Mouse (Mus musculus) forebrain, embryonic 11.5 days (tissue): ENCODE data around the gene Dip2b. TPM values are rescaled to one million over a fixed set of nuclear protein-coding genes. Genes with fewer than 3 reads are reported as not detected.

Experiments used
- ATAC-seq: fragments of 200-750 bp; cut with Nextera tagmentation; replicated peaks from 2 replicates; pipeline ENCODE4 v1.8.0; 2017; ENCODE audit warnings: moderate TSS enrichment; ENCODE audit not compliant: low FRiP score
- DNase-seq: peaks from one replicate; pipeline ENCODE4 v3.0.0-alpha.2; 2017; ENCODE audit warnings: low spot score
- H3K27ac ChIP-seq: fragments of 300-500 bp; sonication (generic); 2 replicates; pipeline ENCODE4 v1.5.1; 2014; ENCODE audit warnings: low read depth, low read length
- H3K27me3 ChIP-seq: fragments of 300-500 bp; sonication (generic); 2 replicates; pipeline ENCODE4 v1.6.1; 2014; ENCODE audit warnings: mild to moderate bottlenecking, low read length, mixed read lengths; ENCODE audit not compliant: control insufficient read depth, insufficient read depth
- H3K36me3 ChIP-seq: fragments of 300-500 bp; sonication (generic); 2 replicates; pipeline ENCODE4 v1.6.1; 2014; ENCODE audit warnings: mild to moderate bottlenecking, low read length, moderate library complexity, mixed read lengths; ENCODE audit not compliant: control insufficient read depth, insufficient read depth
- H3K4me1 ChIP-seq: fragments of 300-500 bp; sonication (generic); replicated peaks from 2 replicates; pipeline ENCODE4 v1.6.1; 2014; ENCODE audit warnings: low read length, mixed read lengths; ENCODE audit not compliant: control insufficient read depth, insufficient read depth
- H3K4me2 ChIP-seq: fragments of 300-500 bp; sonication (generic); 2 replicates; pipeline ENCODE4 v1.6.1; 2014; ENCODE audit warnings: low read depth, mild to moderate bottlenecking, low read length, moderate library complexity, mixed read lengths; ENCODE audit not compliant: severe bottlenecking
- H3K4me3 ChIP-seq: fragments of 300-500 bp; sonication (generic); 2 replicates; pipeline ENCODE4 v1.5.1; 2014; ENCODE audit warnings: low read depth, low read length
- H3K9ac ChIP-seq: fragments of 300-500 bp; sonication (generic); 2 replicates; pipeline ENCODE4 v1.6.1; 2014; ENCODE audit warnings: low read length
- H3K9me3 ChIP-seq: fragments of 300-500 bp; sonication (generic); 2 replicates; pipeline ENCODE4 v1.6.1; 2016; ENCODE audit warnings: low read length, mixed read lengths; ENCODE audit not compliant: control insufficient read depth
- WGBS: fragments of 180-500 bp; shearing (Covaris S2); extraction: QIAGEN DNeasy Blood & Tissue Kit; methylation state at CpG from one replicate; pipeline ENCODE4 v1.1.7; 2014; 5-methylcytosine and 5-hydroxymethylcytosine counted together
- polyA plus RNA-seq: library from polyadenylated mRNA; unstranded; fragments of >200 nt; fragmentation: Nextera tagmentation; extraction: Ambion mirVana; gene quantifications from 2 replicates; pipeline ENCODE4 v1.2.1, GENCODE M21; 2014

Dip2b gene
- polyA plus RNA-seq, 1 experiment from 2014 or later, result 28.3 TPM

- Histone ChIP-seq H3K9ac (peak overlapping the region; percentile 51), H3K4me3 (peak overlapping the region; percentile 9; the same call in 1 of the 2 replicates), H3K27me3 (no peaks in the 10 kb centered on the region), H3K4me2 (peak overlapping the region; percentile 74), H3K9me3 (no peaks in the 10 kb centered on the region), H3K4me1 (peaks cover 17% of the 10 kb centered on the region), H3K36me3 (no peaks in the 10 kb centered on the region), H3K27ac (no peak overlapping the region)
- 46% methylated on average over 10 of the region's 10 CpGs for WGBS
- DNase-seq (no peak), ATAC-seq (no peak)
These were observed 3.0 kb downstream of the Dip2b start for GRCm38 (mm10) chr15:100041267-100042047.

GRCm38 (mm10) chr15:100042048-100042400, 3.6 kb downstream of the Dip2b start:
- ATAC-seq (no peak), DNase-seq (no peak)
- no peaks in the 10 kb centered on the region for H3K27me3 ChIP-seq
- no peaks in the 10 kb centered on the region for H3K36me3 ChIP-seq
- no peak overlapping the region for H3K4me3 ChIP-seq
- H3K9me3 ChIP-seq, result no peaks in the 10 kb centered on the region
- H3K27ac ChIP-seq, result no peak overlapping the region
- no peak overlapping the region for H3K4me2 ChIP-seq
- H3K4me1 ChIP-seq, result peaks cover 17% of the 10 kb centered on the region
- 86% methylated on average over 9 of the region's 9 CpGs for WGBS
- H3K9ac ChIP-seq, result no peak overlapping the region

GRCm38 (mm10) chr15:100045576-100045975, 7.1 kb downstream of the Dip2b start:
- WGBS, result 71% methylated on average over 6 of the region's 6 CpGs

GRCm38 (mm10) chr15:100049496-100050087, 11.1 kb downstream of the Dip2b start:
- H3K36me3 ChIP-seq, result no peaks in the 10 kb centered on the region
- H3K9ac ChIP-seq, result no peak overlapping the region
- ATAC-seq (no peak), DNase-seq (no peak)
- no peak overlapping the region for H3K4me3 ChIP-seq
- peaks cover 5% of the 10 kb centered on the region; the same call in 1 of the 2 replicates for H3K4me1 ChIP-seq
- WGBS, result 88% methylated on average over 7 of the region's 7 CpGs
- H3K9me3 ChIP-seq, result no peaks in the 10 kb centered on the region
- H3K27me3 ChIP-seq, result no peaks in the 10 kb centered on the region
- no peak overlapping the region for H3K4me2 ChIP-seq
- H3K27ac ChIP-seq, result no peak overlapping the region

More at GRCm38 (mm10) chr15:100045576-100045975, 7.1 kb downstream of the Dip2b start:
- H3K36me3 ChIP-seq, result no peaks in the 10 kb centered on the region
- no peaks in the 10 kb centered on the region for H3K27me3 ChIP-seq
- no peak overlapping the region for H3K4me3 ChIP-seq
- DNase-seq (no peak), ATAC-seq (no peak)
- no peaks in the 10 kb centered on the region for H3K9me3 ChIP-seq
- peaks cover 12% of the 10 kb centered on the region for H3K4me1 ChIP-seq
- H3K4me2 ChIP-seq, result no peak overlapping the region
- no peak overlapping the region for H3K27ac ChIP-seq
- no peak overlapping the region for H3K9ac ChIP-seq

GRCm38 (mm10) chr15:100050940-100051339, 12.5 kb downstream of the Dip2b start:
- Histone ChIP-seq H3K27me3 (no peaks in the 10 kb centered on the region), H3K4me3 (no peak overlapping the region), H3K9me3 (no peaks in the 10 kb centered on the region), H3K4me1 (no peaks in the 10 kb centered on the region; the same call in 1 of the 2 replicates), H3K27ac (no peak overlapping the region), H3K4me2 (no peak overlapping the region), H3K9ac (no peak overlapping the region), H3K36me3 (no peaks in the 10 kb centered on the region)
- ATAC-seq, result no peak
- 89% methylated on average over 7 of the region's 7 CpGs for WGBS
- no peak for DNase-seq

GRCm38 (mm10) chr15:100052726-100053125, 14.3 kb downstream of the Dip2b start:
- DNase-seq (no peak), ATAC-seq (no peak)
- Histone ChIP-seq H3K27me3 (no peaks in the 10 kb centered on the region), H3K36me3 (no peaks in the 10 kb centered on the region), H3K4me3 (no peak overlapping the region), H3K9me3 (no peaks in the 10 kb centered on the region), H3K4me2 (no peak overlapping the region), H3K4me1 (no peaks in the 10 kb centered on the region; the same call in 1 of the 2 replicates), H3K9ac (no peak overlapping the region), H3K27ac (no peak overlapping the region)
- WGBS, result 42% methylated on average over 3 of the region's 3 CpGs

- ATAC-seq (no peak), DNase-seq (no peak)
These were observed 18.0 kb downstream of the Dip2b start for GRCm38 (mm10) chr15:100056397-100056908.

GRCm38 (mm10) chr15:100057698-100058097, 19.2 kb downstream of the Dip2b start:
- DNase-seq, result no peak
- H3K4me1 ChIP-seq, result peaks cover 2% of the 10 kb centered on the region; the same call in 1 of the 2 replicates
- ATAC-seq, result no peak
- H3K27ac ChIP-seq, result no peak overlapping the region
- H3K4me2 ChIP-seq, result no peak overlapping the region
- H3K36me3 ChIP-seq, result no peaks in the 10 kb centered on the region
- WGBS, result 83% methylated on average over 3 of the region's 3 CpGs
- H3K27me3 ChIP-seq, result no peaks in the 10 kb centered on the region
- no peak overlapping the region for H3K9ac ChIP-seq
- no peaks in the 10 kb centered on the region for H3K9me3 ChIP-seq
- no peak overlapping the region for H3K4me3 ChIP-seq

More at GRCm38 (mm10) chr15:100056397-100056908, 18.0 kb downstream of the Dip2b start:
- H3K36me3 ChIP-seq, result no peaks in the 10 kb centered on the region
- H3K27me3 ChIP-seq, result no peaks in the 10 kb centered on the region
- H3K9ac ChIP-seq, result no peak overlapping the region
- no peak overlapping the region for H3K4me2 ChIP-seq
- peaks cover 2% of the 10 kb centered on the region; the same call in 1 of the 2 replicates for H3K4me1 ChIP-seq
- H3K27ac ChIP-seq, result no peak overlapping the region
- 92% methylated on average over 7 of the region's 7 CpGs for WGBS
- H3K9me3 ChIP-seq, result no peaks in the 10 kb centered on the region
- no peak overlapping the region for H3K4me3 ChIP-seq
